Mouse (Mus musculus) T-helper 2 cell (primary cell): ENCODE measurements at regions not wholly inside any gene's neighbourhood (a gene's known extent, or its start where the extent isn't known, plus 50 kb on each side); places are given as distances from the start of the nearest gene placed in this dataset.

Source experiments
- in situ Hi-C: fragments of 300-600 bp; cut with MboI, MseI; formaldehyde crosslinking; loops from one replicate; pipeline ENCODE4 v1.15.1; 2025; ENCODE audit warnings: high pct_unique_total_duplicates

GRCm38 (mm10) chr12:25398726-25399125 lies 301.8 kb upstream of the Id2 start:
- in situ Hi-C loops, result no loop called here

- in situ Hi-C loops, result no loop called here
Measured at GRCm38 (mm10) chr12:25394326-25394725, 297.4 kb upstream of the Id2 start.

- in situ Hi-C loops, result no loop called here
Measured at GRCm38 (mm10) chr12:25393501-25393900, 296.6 kb upstream of the Id2 start.

GRCm38 (mm10) chr12:25389202-25389601 lies 292.3 kb upstream of the Id2 start:
- in situ Hi-C loops, result no loop called here

GRCm38 (mm10) chr12:25387791-25388280 lies 290.9 kb upstream of the Id2 start:
- in situ Hi-C loops, result no loop called here

- in situ Hi-C loops, result no loop called here
Measured at GRCm38 (mm10) chr12:25382961-25383360, 286.0 kb upstream of the Id2 start.

- in situ Hi-C loops, result no loop called here
Measured at GRCm38 (mm10) chr12:25382475-25382874, 285.5 kb upstream of the Id2 start.

- in situ Hi-C loops, result no loop called here
Measured at GRCm38 (mm10) chr12:25381619-25382018, 284.7 kb upstream of the Id2 start.

GRCm38 (mm10) chr12:25379996-25380395 lies 283.1 kb upstream of the Id2 start:
- in situ Hi-C loops, result no loop called here

GRCm38 (mm10) chr12:25379016-25379415 lies 282.1 kb upstream of the Id2 start:
- in situ Hi-C loops, result no loop called here

GRCm38 (mm10) chr12:25378036-25378645 lies 281.2 kb upstream of the Id2 start:
- in situ Hi-C loops, result no loop called here

- in situ Hi-C loops, result no loop called here
Measured at GRCm38 (mm10) chr12:25376451-25376850, 279.5 kb upstream of the Id2 start.

GRCm38 (mm10) chr12:25367541-25367940 lies 270.6 kb upstream of the Id2 start:
- in situ Hi-C loops, result loop anchor here (10.0 kb wide), 1 partner anchor 707 kb away; no protein-coding TSS in a partner anchor

- in situ Hi-C loops, result loop anchor here (10.0 kb wide), 1 partner anchor 709 kb away; no protein-coding TSS in a partner anchor
Measured at GRCm38 (mm10) chr12:25365600-25366267, 268.8 kb upstream of the Id2 start.

GRCm38 (mm10) chr12:25364966-25365568 lies 268.1 kb upstream of the Id2 start:
- in situ Hi-C loops, result loop anchor here (10.0 kb wide), 1 partner anchor 710 kb away; no protein-coding TSS in a partner anchor

- in situ Hi-C loops, result loop anchor here (10.0 kb wide), 1 partner anchor 711 kb away; no protein-coding TSS in a partner anchor
Measured at GRCm38 (mm10) chr12:25363839-25364238, 266.9 kb upstream of the Id2 start.

GRCm38 (mm10) chr12:25363341-25363740 lies 266.4 kb upstream of the Id2 start:
- in situ Hi-C loops, result loop anchor here (10.0 kb wide), 1 partner anchor 711 kb away; no protein-coding TSS in a partner anchor

GRCm38 (mm10) chr12:25362771-25363170 lies 265.8 kb upstream of the Id2 start:
- in situ Hi-C loops, result loop anchor here (10.0 kb wide), 1 partner anchor 712 kb away; no protein-coding TSS in a partner anchor

GRCm38 (mm10) chr12:25360726-25361125 lies 263.8 kb upstream of the Id2 start:
- in situ Hi-C loops, result loop anchor here (10.0 kb wide), 1 partner anchor 714 kb away; no protein-coding TSS in a partner anchor

GRCm38 (mm10) chr12:25359931-25360330 lies 263.0 kb upstream of the Id2 start:
- in situ Hi-C loops, result loop anchor here (10.0 kb wide), 1 partner anchor 715 kb away; no protein-coding TSS in a partner anchor

GRCm38 (mm10) chr12:25358846-25359525 lies 262.0 kb upstream of the Id2 start:
- in situ Hi-C loops, result no loop called here

GRCm38 (mm10) chr12:25356774-25357173 lies 259.8 kb upstream of the Id2 start:
- in situ Hi-C loops, result no loop called here
